Mouse (Mus musculus) c-Kit-negative CD71-positive TER-119-positive erythroid progenitor cells, embryonic 14.5 days (primary cell): ENCODE data around the gene Zfp54.
"Not testable (repeated sequence)": the region's sequence is repeated elsewhere in the genome, so short reads cannot be mapped to it uniquely, and the experiment has no call there.

Source experiments
- DNase-seq: peaks from one replicate; pipeline ENCODE4 v3.0.0-alpha.2; 2013; ENCODE audit warnings: low read depth, low spot score

Zfp54 gene

DNA sequence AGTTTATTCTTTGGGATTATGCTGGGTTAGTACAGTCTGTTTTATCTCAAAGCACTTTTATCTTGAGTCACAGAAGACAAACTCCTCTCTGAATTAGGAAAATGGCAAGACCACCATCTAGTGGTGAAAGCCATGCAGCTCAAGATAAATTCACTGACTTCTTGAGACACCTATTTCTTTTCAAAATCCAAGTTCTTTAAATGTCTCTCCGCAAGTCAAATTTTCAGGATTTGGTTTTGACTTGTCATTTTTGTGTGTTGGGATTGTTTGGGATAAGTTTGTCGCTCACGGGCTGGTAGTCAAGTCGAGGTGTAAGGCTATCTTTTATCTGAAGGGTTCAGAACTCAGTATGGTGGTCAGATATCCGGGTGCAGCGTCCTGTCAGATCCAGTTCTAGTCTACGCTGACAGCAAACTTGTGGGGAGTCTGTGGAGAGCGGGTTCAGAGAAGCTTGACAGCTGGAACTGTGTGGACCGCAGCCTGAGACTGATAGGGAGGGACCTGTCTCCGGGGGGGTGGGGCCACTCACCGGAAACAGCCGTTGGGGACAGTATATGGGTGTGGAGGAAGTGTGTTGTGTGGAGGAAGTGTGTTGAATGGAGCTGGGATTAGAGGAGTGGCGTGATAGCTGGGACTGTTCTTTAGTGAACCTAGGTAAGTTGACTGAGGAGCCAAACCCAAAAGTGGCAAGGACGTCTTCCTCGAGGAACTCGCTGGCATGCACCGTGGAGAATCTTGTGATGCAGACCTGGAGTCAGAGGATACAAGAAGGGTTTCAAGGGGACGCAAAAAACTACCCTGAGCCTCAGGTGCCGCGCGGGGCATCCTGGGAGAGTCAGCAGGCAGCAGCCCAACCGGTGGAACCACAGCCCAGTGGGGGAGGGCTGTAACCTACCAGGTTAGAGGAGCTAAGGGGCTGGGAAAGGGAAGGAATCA lies at the start of gene Zfp54:
Gene Zfp54, plus strand, starts transcription at position 564 of the 936 bp plus-strand sequence.
- peak; percentile 58 for DNase-seq

DNA sequence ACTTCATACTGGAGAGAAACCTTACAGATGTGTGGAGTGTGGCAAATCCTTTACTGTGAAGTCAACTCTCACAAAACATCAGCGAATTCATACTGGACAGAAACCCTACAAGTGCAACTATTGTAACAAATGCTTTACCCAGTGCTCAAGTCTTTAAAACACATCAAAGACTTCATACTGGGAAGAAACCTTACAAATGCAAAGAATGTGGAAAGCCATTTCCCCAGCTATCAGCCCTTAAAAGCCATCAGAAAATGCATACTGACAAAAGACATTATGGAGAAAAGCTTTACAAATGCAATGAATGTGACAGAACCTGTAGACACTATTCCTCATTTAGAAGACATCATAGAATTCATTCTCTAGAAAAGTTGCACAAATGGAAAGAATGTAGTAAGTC lies 47.7 kb upstream of the Zfp54 start:
- DNase-seq, result no peak

DNA sequence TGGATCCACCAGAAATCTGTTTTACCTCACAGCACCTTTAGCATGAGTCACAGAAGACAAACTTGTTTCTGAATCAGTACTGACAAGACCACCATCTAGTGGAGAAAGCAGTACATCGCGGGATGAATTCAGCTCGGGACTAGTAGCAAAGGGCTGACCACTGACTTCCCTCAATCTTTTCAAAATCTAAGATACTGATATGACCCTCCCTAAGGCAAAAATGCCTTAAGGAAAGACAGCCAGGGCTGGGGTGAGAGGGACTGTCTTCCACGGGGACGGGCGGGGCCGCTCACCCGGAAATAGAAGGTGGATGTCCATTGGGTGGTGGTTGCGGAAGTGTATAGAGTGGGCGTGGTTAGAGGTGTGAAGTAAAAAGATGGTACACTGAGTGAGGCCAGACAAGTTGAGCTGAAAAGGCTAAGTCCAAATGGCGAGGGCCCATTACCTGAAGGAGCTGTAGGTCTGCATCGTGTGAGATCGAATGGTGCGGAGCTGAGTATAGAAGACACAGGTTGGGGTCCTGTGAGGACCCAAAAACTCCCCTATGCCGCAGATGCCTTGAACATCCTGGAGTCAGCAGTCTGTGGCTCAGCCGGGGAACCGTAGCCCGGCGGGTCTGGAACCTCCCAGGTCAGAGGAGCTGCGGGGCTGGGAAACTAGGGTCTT lies 39.5 kb upstream of the Zfp54 start, which contains the start of gene Zfp677:
Gene Zfp677, plus strand, starts transcription at position 358 of the 666 bp plus-strand sequence.
- peak; percentile 40 for DNase-seq

DNA sequence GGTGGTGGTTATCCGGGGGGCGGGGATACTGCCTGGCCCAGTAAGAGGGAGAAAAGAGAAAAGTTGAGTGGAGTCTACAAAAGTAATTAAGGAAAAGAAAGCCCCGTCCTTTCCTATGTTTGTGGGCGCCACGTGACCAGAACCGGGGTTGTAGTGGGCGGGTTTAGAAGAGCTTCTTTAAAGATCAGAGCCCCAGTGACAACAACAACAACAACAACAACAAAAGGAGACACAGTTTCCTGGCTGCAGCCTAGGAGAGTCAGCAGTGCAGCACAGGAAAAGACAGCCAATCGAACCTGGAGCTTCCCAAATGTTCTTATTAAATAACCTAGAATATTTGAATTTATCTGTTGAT lies 39.0 kb upstream of the Zfp54 start:
- DNase-seq, result no peak

DNA sequence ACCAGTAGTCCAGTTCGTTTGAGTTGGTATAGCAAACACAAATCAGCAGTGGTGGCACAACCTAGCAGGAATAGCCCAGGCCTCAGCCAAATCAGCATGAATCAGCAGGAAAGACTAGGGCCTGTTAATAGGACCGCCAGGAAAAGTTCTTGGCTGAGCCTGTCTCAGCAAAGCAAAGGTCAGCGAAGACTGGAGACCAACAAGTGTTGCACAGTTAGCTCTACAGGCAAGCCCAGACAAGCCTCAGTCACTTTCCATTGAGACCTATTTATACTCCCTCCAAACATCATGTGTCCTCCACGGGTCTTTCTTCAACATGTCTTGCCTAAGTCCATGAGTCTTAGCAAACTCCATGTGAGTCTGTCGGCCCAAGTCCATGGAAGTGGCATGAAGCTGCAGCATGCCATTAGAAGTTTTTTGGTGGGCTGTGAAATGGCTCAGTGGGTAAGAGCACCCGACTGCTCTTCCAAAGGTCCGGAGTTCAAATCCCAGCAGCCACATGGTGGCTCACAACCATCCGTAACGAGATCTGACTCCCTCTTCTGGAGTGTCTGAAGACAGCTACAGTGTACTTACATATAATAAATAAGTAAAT lies 15.9 kb downstream of the Zfp54 start:
- not testable (repeated sequence) for DNase-seq

DNA sequence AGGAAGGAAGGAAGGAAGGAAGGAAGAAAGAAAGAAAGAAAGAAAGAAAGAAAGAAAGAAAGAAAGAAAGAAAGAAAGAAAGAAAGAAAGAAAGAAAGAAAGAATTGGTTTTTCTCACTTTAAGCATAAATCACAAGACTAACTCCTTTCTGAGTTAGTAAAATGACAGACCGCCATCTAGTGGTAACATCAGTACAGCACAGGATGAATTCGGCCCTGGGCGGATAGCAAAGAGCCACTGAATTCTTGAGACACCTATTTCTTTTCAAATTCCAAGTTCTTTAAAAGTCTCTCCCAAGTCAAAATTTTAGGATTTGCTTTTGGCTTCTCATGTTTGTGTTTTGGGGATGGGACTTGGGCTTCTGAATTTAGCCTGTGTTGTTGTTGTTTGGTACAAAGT lies 26.6 kb downstream of the Zfp54 start:
- DNase-seq, result peak; percentile 76

DNA sequence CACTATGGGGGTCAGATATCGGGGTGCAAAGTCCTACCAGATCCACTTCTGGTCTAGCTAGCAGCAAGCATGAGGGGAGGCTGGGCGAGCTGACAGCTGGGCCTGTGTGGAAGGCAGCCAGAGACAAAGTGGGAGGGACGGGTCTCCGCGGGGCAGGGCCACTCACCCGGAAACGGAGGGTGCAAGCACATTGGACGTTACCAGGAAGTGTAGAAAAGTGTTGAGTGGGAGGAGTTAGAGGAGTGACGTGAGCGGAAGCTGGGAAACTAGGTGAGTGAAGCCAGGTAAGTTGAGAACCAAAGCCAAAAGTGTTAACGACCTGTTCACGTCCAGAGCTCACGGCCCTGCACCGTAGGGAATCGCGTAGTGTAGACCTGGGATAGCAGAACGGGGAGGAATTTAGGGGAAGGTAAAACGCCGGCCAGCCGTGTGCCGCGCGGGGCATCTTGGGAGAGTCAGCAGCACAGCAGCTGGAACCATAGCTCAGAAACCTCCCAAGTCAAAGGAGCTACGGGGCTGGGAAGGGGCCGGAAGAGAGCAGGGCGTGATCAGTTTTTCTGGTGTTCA lies 27.2 kb downstream of the Zfp54 start, which contains the start of gene Zfp51:
Gene Zfp51, plus strand, starts transcription at position 237 of the 567 bp plus-strand sequence.
- peak; percentile 87 for DNase-seq

DNA sequence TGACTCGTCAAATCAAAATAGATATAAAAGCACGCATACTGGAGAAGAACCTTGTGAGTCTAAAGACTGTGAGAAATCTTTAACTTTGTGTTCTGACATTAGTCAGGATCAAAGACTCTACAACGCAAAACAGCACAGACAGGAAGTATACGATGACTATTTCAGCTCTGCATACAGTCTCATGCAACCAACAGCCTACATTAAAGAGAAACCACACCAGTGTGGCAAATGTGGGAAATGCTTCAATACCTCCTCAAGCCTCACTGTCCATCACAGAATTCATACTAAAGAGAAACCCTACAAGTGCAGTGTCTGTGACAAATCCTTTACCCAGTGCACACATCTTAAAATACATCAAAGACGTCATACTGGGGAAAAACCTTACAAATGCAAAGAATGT lies 40.5 kb downstream of the Zfp54 start:
- DNase-seq, result no peak

DNA sequence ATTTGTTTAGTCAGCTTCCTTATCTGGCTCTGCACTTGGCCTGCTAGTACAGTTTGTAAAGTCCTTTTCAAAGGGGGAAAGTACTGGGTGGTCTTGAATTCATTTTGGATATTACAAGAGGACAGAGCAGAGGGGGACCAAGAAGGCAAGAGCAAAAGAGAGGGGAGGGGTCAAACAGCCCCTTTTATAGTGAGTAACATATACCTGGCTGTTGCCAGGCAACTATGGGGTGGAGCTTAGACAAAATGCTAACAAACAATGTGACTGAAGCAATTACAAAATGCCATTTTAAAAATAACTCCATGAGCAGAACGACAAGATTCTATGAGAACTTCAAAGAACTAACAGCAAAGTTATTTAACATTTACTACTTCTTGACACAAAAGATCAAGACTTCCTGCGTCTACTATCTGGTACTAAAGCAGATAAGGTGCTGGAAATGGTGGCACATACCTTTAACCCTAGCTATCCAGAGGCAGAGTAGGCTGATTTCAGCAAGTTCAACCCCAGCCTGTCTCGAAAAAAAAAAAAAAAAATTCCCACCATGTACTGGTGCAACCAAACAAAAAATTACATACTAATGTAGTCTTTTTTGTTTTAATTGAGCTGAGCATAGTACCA lies 49.1 kb downstream of the Zfp54 start:
- no peak for DNase-seq

DNA sequence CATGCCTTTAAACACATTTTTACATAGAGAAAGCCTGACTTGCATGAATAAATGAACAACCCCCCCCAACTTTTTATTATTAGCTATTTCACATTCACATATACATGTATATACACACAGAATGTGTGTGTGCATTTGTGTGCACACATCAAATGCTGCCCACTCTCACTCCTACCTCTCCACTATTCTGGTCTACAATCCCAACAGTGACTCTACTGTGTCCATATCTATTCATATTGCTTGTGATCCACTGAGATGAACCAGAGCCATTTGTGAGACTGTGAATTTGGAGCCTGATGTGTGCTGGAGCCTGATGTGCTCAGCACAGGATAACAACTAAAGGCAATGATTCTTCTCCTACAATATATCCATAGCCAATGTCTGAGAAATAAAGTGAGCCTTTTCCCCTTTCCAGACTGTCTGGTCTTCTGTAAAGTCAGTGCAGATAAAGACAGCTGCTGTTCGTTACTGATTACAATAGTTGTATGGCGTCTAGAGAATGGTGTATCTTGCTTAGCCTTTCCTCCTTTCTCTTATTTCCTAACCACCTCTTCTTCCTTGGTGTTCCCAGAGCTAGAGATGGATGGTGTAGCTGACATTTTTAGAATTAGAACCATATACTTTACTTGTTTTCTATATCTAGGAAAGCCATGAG lies 49.8 kb downstream of the Zfp54 start:
- DNase-seq, result no peak

DNA sequence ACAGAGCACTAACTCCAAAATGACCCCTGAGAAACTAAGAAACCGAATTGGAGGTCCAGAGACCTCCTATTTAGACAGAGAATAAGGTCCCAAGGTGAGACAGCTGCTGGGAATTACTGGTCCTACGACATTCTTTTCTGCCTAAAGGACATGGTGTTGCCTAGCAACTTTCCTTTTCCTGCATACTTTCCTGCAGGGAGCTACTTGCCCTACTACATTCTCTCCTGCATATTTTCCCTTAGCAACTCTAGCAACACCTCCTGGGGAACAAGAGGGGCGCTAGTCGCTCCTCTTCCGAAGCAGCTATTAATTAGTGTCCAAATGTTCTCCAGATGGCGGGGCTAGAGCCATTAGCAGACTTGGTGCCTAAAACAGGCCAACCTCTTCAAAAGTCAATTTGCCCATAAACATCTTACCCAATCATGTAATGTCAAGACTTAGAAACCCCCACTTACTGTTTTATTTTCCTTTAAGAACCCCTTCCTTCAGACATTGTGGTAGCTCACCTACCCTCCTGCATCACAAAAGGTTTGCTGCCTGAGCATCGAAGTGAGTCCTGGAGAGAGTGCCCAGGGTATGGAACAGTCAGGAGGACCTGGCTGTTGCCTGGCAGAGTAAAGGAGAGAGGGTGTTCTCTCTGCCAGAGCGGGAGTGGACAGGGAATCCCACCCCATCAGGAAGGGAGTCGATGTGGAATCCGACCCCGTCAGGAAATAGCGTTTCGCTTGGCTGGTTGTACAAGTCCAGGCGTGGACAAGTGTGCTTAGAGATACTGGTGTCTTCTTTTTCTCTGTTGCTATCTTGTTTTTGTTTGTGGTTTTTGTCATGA lies 50.5 kb downstream of the Zfp54 start:
- DNase-seq, result no peak

DNA sequence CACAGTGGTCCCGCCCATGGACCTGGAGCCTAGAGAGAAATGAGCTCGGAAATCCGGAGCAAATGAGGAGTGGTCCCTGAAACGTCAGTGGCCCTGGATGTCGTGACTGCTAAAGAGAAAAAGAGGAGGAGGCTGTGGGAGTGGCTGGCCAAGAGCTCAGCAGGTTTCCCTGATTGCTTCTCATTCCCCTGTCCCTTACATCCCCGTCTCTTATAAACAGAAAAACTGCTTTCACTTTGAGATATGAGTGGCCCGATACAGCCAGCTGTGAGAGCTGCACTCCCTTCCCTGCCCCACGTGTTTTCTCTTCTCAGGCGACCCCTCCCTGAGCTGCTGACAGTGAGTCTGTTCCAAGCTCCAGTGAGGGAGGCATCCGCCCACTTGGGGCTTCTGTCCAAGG lies 51.7 kb downstream of the Zfp54 start:
- DNase-seq, result not testable (repeated sequence)

DNA sequence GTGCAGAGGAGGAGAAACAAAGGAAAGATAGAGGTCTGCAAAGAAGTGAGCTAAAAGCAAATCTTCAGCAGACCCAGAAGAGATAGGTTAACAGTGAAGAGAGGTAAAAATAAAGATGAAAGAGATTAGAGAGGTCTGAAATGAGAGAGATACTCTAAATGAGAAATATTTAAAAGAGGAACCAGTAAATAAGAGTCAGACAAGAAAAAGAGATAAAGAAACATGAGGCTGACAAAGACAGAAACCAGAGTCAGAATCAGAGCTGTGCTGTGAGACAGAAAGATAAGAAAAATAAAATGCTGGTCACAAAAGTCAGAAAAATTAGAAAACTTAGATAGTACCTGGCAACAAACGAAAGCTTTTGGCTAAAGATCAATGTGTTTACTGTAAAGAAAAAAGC lies 52.3 kb downstream of the Zfp54 start:
- not testable (repeated sequence) for DNase-seq

DNA sequence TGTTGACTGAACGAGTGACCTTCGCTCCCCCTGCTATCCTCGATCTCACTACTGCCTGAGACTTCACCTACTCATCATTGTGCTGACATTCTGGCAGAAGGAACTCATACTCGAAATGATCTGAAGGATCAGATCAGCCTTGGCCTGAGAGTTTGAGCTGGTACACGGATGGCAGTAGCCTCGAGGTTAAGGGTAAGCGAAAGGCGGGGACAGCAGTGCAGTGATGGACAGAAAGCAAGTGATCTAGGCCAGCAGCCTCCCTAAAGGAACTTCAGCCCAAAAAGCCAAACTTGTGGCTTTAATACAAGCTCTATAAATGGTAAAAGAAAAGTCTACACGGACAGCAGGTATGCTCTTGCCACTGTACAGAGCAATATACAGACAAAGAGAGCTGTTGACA lies 53.3 kb downstream of the Zfp54 start:
- DNase-seq, result not testable (repeated sequence)

DNA sequence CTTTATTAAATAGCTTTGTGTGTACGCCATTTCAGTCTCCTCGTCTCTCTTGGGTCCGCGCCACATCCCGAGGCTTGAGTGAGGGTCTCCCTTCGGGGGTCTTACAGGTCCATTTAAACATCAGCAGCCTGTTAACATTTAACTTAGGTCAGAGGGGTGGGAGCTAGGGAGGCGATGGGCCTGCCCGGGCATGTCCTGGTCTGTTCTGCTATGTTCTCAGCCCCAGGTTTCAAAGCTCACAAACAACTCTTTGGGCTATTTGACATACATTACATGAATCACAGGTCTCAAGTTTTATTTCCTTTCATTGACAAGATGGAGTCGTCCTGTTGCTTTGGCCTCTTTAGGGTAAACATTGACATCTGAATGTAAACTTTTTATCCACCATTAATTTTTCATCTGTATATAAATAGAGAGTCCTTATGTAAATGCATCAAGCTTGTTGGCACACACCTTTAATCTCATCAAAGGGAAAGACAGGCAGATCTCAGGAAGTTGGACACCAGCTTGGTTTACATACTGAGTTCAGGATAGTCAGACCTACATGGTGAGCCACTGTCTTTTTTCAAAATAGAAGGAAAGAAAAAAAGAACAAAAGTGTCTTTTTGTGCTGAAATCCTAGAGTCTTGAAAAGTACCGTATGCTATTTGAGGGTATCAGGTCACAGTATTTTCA lies 55.2 kb downstream of the Zfp54 start:
- DNase-seq, result not testable (repeated sequence)
